Mouse (Mus musculus): ENCODE results near the gene Azin2.
A peak's percentile ranks its signal among the peaks of the same experiment; 100 is the strongest.

The Azin2 gene

GRCm38 (mm10) chr4:128977217-128977616 lies 15.0 kb upstream of the Azin2 start:
- no peak for DNase-seq (ENCODE audit: low spot score)

GRCm38 (mm10) chr4:128976577-128976976 lies 14.3 kb upstream of the Azin2 start:
- no peak for DNase-seq (ENCODE audit: low spot score)

GRCm38 (mm10) chr4:128974677-128975076 lies 12.4 kb upstream of the Azin2 start:
- no peak for DNase-seq (ENCODE audit: low spot score)

GRCm38 (mm10) chr4:128971065-128971694 lies 8.9 kb upstream of the Azin2 start:
- DNase-seq (ENCODE audit: low spot score): peak; percentile 88

GRCm38 (mm10) chr4:128970417-128970807 lies 8.2 kb upstream of the Azin2 start:
- DNase-seq (ENCODE audit: low spot score): no peak

- DNase-seq (ENCODE audit: low spot score): no peak
Measured at GRCm38 (mm10) chr4:128969607-128970416, 7.6 kb upstream of the Azin2 start.

- DNase-seq (ENCODE audit: low spot score): no peak
Measured at GRCm38 (mm10) chr4:128969081-128969480, 6.8 kb upstream of the Azin2 start.

- peak; percentile 21 for DNase-seq (ENCODE audit: low spot score)
Measured at GRCm38 (mm10) chr4:128966751-128967150, 4.5 kb upstream of the Azin2 start.

- DNase-seq (ENCODE audit: low spot score): no peak
Measured at GRCm38 (mm10) chr4:128962926-128963290, 666 bp upstream of the Azin2 start.

- DNase-seq (ENCODE audit: low spot score): no peak
Measured at GRCm38 (mm10) chr4:128961301-128962028, 777 bp downstream of the Azin2 start.

GRCm38 (mm10) chr4:128959676-128960075 lies 2.6 kb downstream of the Azin2 start:
- DNase-seq (ENCODE audit: low spot score): no peak

GRCm38 (mm10) chr4:128958849-128959248 lies 3.4 kb downstream of the Azin2 start:
- no peak for DNase-seq (ENCODE audit: low spot score)

GRCm38 (mm10) chr4:128958156-128958555 lies 4.1 kb downstream of the Azin2 start:
- DNase-seq (ENCODE audit: low spot score): no peak

GRCm38 (mm10) chr4:128957155-128957911 lies 4.9 kb downstream of the Azin2 start:
- DNase-seq (ENCODE audit: low spot score): peak; percentile 63

GRCm38 (mm10) chr4:128953851-128954250 lies 8.4 kb downstream of the Azin2 start:
- no peak for DNase-seq (ENCODE audit: low spot score)

GRCm38 (mm10) chr4:128950461-128950860 lies 11.8 kb downstream of the Azin2 start:
- no peak for DNase-seq (ENCODE audit: low spot score)

GRCm38 (mm10) chr4:128949470-128950005 lies 12.7 kb downstream of the Azin2 start:
- no peak for DNase-seq (ENCODE audit: low spot score)

GRCm38 (mm10) chr4:128948137-128948674 lies 14.0 kb downstream of the Azin2 start:
- peak; percentile 80 for DNase-seq (ENCODE audit: low spot score)

- no peak for DNase-seq (ENCODE audit: low spot score)
Measured at GRCm38 (mm10) chr4:128947326-128947933, 14.8 kb downstream of the Azin2 start.

GRCm38 (mm10) chr4:128946736-128947135 lies 15.5 kb downstream of the Azin2 start:
- no peak for DNase-seq (ENCODE audit: low spot score)

GRCm38 (mm10) chr4:128942346-128942745 lies 19.9 kb downstream of the Azin2 start:
- DNase-seq (ENCODE audit: low spot score): no peak
